In the genomic region with DNA sequence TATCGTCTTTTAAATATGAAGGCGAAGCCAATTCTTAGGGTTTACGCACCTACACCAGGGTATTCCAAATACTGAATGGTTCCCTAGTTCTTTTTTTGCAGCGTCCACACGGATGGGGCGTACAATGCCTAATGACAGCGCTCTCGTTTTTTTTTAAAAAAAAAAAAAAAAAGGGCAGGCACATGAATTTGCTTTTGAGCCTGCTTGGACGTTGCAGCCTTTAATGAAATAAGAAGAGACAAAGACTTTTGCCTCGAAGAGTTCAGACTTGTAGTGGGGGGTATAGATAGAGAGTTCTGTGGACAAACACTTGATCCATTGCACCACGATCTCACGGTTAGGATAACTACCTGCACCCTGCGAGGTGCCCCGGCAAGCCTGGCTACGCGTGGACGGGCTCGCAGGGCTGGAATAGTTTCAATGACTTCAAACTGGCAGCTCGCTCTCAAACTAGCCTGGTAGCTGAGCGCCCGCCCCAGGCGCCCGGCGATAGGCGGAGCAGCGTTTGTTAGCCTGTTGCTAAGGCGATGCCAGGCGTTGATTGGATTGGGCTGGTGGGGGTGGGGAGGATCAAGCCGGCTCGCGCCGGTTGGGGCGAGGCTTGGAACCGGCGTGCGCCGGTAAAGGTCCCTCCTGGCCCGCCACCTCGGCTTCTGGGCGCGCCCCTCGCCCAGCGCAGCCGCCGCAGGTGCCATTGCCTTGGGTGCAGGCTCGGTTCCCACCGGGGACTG, we compare ENCODE assay signal across 8 mouse cellular contexts. TPM values are rescaled to one million over a fixed set of nuclear protein-coding genes. Genes with fewer than 3 reads are reported as not detected.
DNase-seq lines count a peak whose midpoint lies in the region; ATAC-seq lines count a peak whose summit lies in the region.

No protein-coding gene starts in this region.

- H3K27me3 ChIP-seq in hindbrain, embryonic 12.5 days = no peaks in the 10 kb centered on the region

- DNase-seq in NIH3T3 (ENCODE audit: low read depth) = peak; percentile 96
- peak; percentile 98 to 99 for DNase-seq in cerebellum, postnatal 10 days
- peak; percentile 93 to 95 for DNase-seq in frontal cortex, postnatal 10 days (ENCODE audit: low spot score in 2 of 2)
- DNase-seq in layer of hippocampus, postnatal 10 days (ENCODE audit: low spot score in 2 of 2) = peak; percentile 88 to 93
- peak; percentile 97 for DNase-seq in lung, postnatal 10 days
- peak; percentile 86 for DNase-seq in ovary, postnatal 14 days (ENCODE audit: low spot score)
- DNase-seq in thymus, postnatal 10 days (ENCODE audit: low spot score in 2 of 2) = peak; percentile 91

- peak overlapping the region; percentile 75 for H3K4me3 ChIP-seq in hindbrain, embryonic 12.5 days

- H3K4me2 ChIP-seq in hindbrain, embryonic 12.5 days (replicated peaks) = peak overlapping the region; percentile 56

- H3K9me3 ChIP-seq in hindbrain, embryonic 12.5 days (replicated peaks) = no peaks in the 10 kb centered on the region

- peak overlapping the region; percentile 100 for H3K27ac ChIP-seq in hindbrain, embryonic 12.5 days

- H3K9ac ChIP-seq in hindbrain, embryonic 12.5 days = peak overlapping the region; percentile 99

- peaks cover 14% of the 10 kb centered on the region for H3K36me3 ChIP-seq in hindbrain, embryonic 12.5 days

- under 1% methylated on average over 47 of the region's 47 CpGs for WGBS in hindbrain, embryonic 12.5 days

- ATAC-seq in hindbrain, embryonic 12.5 days (ENCODE audit: low FRiP score) = peak; percentile 92

- 0 out of 2 replicates have a peak, but pooled peaks cover 2% of the 10 kb centered on the region for H3K4me1 ChIP-seq in hindbrain, embryonic 12.5 days

RNA-seq across cellular contexts. Expression of gene Arrdc3, which starts 2.1 kb away (rescaled TPM):
- polyA plus RNA-seq in hindbrain, embryonic 12.5 days (2016; fragmentation: Nextera tagmentation; extraction: Ambion mirVana) = 78.9 and 87.9 TPM in 2 replicates
- 10 to 100 TPM; 28.6 to 32.0 TPM for total RNA-seq in layer of hippocampus, postnatal 10 days (2021)

Comparison
In these comparisons a context has a peak if more than half of its experiments do, and no peak if none do; other contexts are left out.
1. Peak in every context shown above with its lines: DNase-seq, ATAC-seq, H3K4me3 ChIP-seq and H3K27ac ChIP-seq.